Mouse (Mus musculus): ENCODE measurements around the gene Cenpi.

DNA sequence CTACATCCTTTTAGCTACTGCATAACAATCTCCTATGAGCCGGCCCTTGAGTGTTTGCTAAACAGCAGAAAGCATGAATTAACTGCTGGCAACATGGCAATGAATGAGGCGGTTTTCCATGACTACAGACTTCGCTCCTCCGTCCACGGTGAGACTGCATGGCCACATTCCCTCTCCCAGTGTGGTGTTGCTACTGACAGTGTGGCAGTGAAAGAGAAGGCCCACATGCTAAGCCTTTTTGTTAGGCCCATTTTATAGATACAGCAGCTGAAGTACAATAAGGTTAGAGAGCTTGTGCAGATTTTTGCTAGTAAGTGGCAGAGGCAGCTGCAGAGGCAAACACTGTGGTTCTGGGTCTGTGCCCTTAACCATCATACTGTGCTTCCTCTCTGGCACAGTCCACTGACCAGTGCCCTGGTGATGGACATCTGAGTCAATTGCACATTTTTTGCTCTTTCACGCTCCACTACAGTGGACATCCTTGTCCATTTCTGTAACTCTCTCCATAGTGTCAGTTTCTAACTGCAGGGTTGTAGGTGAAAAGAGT lies 101.5 kb downstream of the Cenpi start:
- TF ChIP-seq POLR2A (IDR thresholded peaks at IDR 0.05; ENCODE audit: borderline replicate concordance, low read depth, low read length) (no peak), CTCF (IDR thresholded peaks at IDR 0.05; ENCODE audit: low read depth, low read length) (no peak)

All from bone marrow macrophage, adult 2 months (primary cell).